Mouse (Mus musculus) urinary bladder, adult 18-20 months (tissue): ENCODE results near the gene Gas8.
A peak's percentile ranks its signal among the peaks of the same experiment; 100 is the strongest.
"Not testable (repeated sequence)": the region's sequence is repeated elsewhere in the genome, so short reads cannot be mapped to it uniquely, and the experiment has no call there.

Source experiments
- DNase-seq, 2 experiments: peaks; one replicate each; pipeline ENCODE4 v3.0.0; 2022; ENCODE audit warnings: low spot score in 2 of 2, mixed read lengths in 2 of 2

Gene Gas8

GRCm38 (mm10) chr8:123518667-123519066, at the start of gene Gas8:
Gene Gas8, plus strand, starts transcription at chr8:123518834.
- DNase-seq: peak; percentile 64 to 83

GRCm38 (mm10) chr8:123472991-123473390, 45.6 kb upstream of the Gas8 start:
- DNase-seq: not testable (repeated sequence)

- DNase-seq: not testable (repeated sequence)
These were observed 44.1 kb upstream of the Gas8 start for GRCm38 (mm10) chr8:123474549-123474948.

GRCm38 (mm10) chr8:123476911-123477736, 41.5 kb upstream of the Gas8 start:
- DNase-seq: peak in 1 of 2 experiments; percentile 16

- peak; percentile 87 to 90 for DNase-seq
These were observed 40.8 kb upstream of the Gas8 start, which contains the start of gene Afg3l1 for GRCm38 (mm10) chr8:123477737-123478258. Gene Afg3l1, plus strand, starts transcription at chr8:123477903.

- peak in 1 of 2 experiments; percentile 10 for DNase-seq
These were observed 40.0 kb upstream of the Gas8 start for GRCm38 (mm10) chr8:123478456-123479218.

GRCm38 (mm10) chr8:123482627-123483026, 36.0 kb upstream of the Gas8 start:
- no peak for DNase-seq

- DNase-seq: no peak
These were observed 27.2 kb upstream of the Gas8 start for GRCm38 (mm10) chr8:123491280-123492075.

GRCm38 (mm10) chr8:123492898-123493297, 25.7 kb upstream of the Gas8 start:
- no peak for DNase-seq

GRCm38 (mm10) chr8:123497699-123498098, 20.9 kb upstream of the Gas8 start:
- no peak for DNase-seq

GRCm38 (mm10) chr8:123498963-123499362, 19.7 kb upstream of the Gas8 start:
- DNase-seq: no peak

GRCm38 (mm10) chr8:123499556-123499955, 19.1 kb upstream of the Gas8 start:
- DNase-seq: no peak

GRCm38 (mm10) chr8:123502192-123502591, 16.4 kb upstream of the Gas8 start:
- DNase-seq: no peak

GRCm38 (mm10) chr8:123503801-123504467, 14.7 kb upstream of the Gas8 start:
- no peak for DNase-seq

- no peak for DNase-seq
These were observed 13.9 kb upstream of the Gas8 start for GRCm38 (mm10) chr8:123504591-123505195.

- no peak for DNase-seq
These were observed 13.4 kb upstream of the Gas8 start for GRCm38 (mm10) chr8:123505267-123505666.

GRCm38 (mm10) chr8:123505695-123506094, 12.9 kb upstream of the Gas8 start:
- DNase-seq: no peak

- DNase-seq: no peak
These were observed 11.5 kb upstream of the Gas8 start for GRCm38 (mm10) chr8:123507153-123507552.

- no peak for DNase-seq
These were observed 7.8 kb upstream of the Gas8 start for GRCm38 (mm10) chr8:123510819-123511218.

GRCm38 (mm10) chr8:123514136-123514535, 4.5 kb upstream of the Gas8 start:
- peak in 1 of 2 experiments; percentile 8 for DNase-seq
